Mouse (Mus musculus): ENCODE data around the gene Slc22a23.
"Not testable (repeated sequence)": the region's sequence is repeated elsewhere in the genome, so short reads cannot be mapped to it uniquely, and the experiment has no call there.

Gene Slc22a23

GRCm38 (mm10) chr13:34345128-34346085, at the start of gene Slc22a23:
Gene Slc22a23 (minus strand): TSS chr13:34345182.
- peak; percentile 39 for DNase-seq (ENCODE audit: low spot score)

- DNase-seq (ENCODE audit: low spot score), result not testable (repeated sequence)
Observed at GRCm38 (mm10) chr13:34394305-34394704, 49.3 kb upstream of the Slc22a23 start.

- DNase-seq (ENCODE audit: low spot score), result no peak
Observed at GRCm38 (mm10) chr13:34392376-34392775, 47.4 kb upstream of the Slc22a23 start.

GRCm38 (mm10) chr13:34388219-34388618, 43.2 kb upstream of the Slc22a23 start:
- no peak for DNase-seq (ENCODE audit: low spot score)

GRCm38 (mm10) chr13:34383416-34383815, 38.4 kb upstream of the Slc22a23 start:
- DNase-seq (ENCODE audit: low spot score), result no peak

- no peak for DNase-seq (ENCODE audit: low spot score)
Observed at GRCm38 (mm10) chr13:34378926-34379325, 33.9 kb upstream of the Slc22a23 start.

GRCm38 (mm10) chr13:34375145-34375544, 30.2 kb upstream of the Slc22a23 start:
- no peak for DNase-seq (ENCODE audit: low spot score)

- no peak for DNase-seq (ENCODE audit: low spot score)
Observed at GRCm38 (mm10) chr13:34372870-34373478, 28.0 kb upstream of the Slc22a23 start.

GRCm38 (mm10) chr13:34371951-34372869, 27.2 kb upstream of the Slc22a23 start:
- DNase-seq (ENCODE audit: low spot score), result no peak

GRCm38 (mm10) chr13:34370281-34370825, 25.4 kb upstream of the Slc22a23 start:
- DNase-seq (ENCODE audit: low spot score), result no peak

- DNase-seq (ENCODE audit: low spot score), result no peak
Observed at GRCm38 (mm10) chr13:34365226-34365625, 20.2 kb upstream of the Slc22a23 start.

GRCm38 (mm10) chr13:34355656-34356055, 10.7 kb upstream of the Slc22a23 start:
- DNase-seq (ENCODE audit: low spot score), result no peak

GRCm38 (mm10) chr13:34354830-34355624, 10.0 kb upstream of the Slc22a23 start:
- DNase-seq (ENCODE audit: low spot score), result no peak

- DNase-seq (ENCODE audit: low spot score), result no peak
Observed at GRCm38 (mm10) chr13:34353241-34353640, 8.3 kb upstream of the Slc22a23 start.

GRCm38 (mm10) chr13:34351437-34351836, 6.5 kb upstream of the Slc22a23 start:
- DNase-seq (ENCODE audit: low spot score), result no peak

- no peak for DNase-seq (ENCODE audit: low spot score)
Observed at GRCm38 (mm10) chr13:34347960-34348889, 3.2 kb upstream of the Slc22a23 start.

GRCm38 (mm10) chr13:34346748-34347147, 1.8 kb upstream of the Slc22a23 start:
- no peak for DNase-seq (ENCODE audit: low spot score)

- no peak for DNase-seq (ENCODE audit: low spot score)
Observed at GRCm38 (mm10) chr13:34346238-34346637, 1.3 kb upstream of the Slc22a23 start.

GRCm38 (mm10) chr13:34344376-34345127, 430 bp downstream of the Slc22a23 start:
- peak; percentile 6 for DNase-seq (ENCODE audit: low spot score)

All from testis, postnatal 14 days (tissue).